Mouse (Mus musculus) right cerebral cortex, adult 2 months (tissue): Measurements from ENCODE around the gene Vkorc1.

Experiments used
- DNase-seq, 2 experiments: peaks; one replicate each; pipeline ENCODE4 v3.0.0; 2021 to 2022; ENCODE audit warnings: low spot score in 2 of 2

Gene Vkorc1

GRCm38 (mm10) chr7:127876467-127877348, 18.7 kb downstream of the Vkorc1 start, which contains the start of gene Zfp668:
Zfp668 (minus strand) TSS chr7:127876828.
- peak; percentile 89 to 94 for DNase-seq

DNA sequence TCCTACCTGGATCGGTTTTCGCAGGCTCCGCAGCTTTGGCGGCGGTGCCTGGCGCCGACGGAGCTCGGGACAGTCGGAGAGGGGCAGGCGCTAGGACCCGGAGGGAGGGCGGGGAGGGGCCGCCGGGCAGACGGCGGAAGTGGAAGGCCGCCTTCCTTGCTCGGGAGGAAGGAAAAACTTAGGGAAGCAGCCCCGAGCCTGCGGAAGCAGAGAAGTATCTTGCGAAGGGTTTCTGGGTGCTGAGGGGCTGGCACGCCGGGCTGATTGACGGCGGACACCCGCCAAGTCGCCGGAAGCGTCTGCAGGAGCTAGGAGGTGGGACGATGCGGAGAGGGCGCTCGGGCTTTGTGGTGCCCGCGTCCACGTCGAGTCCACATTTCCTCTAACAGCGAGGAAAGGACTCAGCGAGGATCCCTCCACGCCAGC, 19.4 kb downstream of the Vkorc1 start, which contains the start of gene Zfp646:
Zfp646 (plus strand) TSS at position 181 of the 426 bp plus-strand sequence.
- peak; percentile 68 to 71 for DNase-seq

- DNase-seq: peak; percentile 91 to 94
Observed at GRCm38 (mm10) chr7:127875627-127876001, 19.8 kb downstream of the Vkorc1 start.

DNA sequence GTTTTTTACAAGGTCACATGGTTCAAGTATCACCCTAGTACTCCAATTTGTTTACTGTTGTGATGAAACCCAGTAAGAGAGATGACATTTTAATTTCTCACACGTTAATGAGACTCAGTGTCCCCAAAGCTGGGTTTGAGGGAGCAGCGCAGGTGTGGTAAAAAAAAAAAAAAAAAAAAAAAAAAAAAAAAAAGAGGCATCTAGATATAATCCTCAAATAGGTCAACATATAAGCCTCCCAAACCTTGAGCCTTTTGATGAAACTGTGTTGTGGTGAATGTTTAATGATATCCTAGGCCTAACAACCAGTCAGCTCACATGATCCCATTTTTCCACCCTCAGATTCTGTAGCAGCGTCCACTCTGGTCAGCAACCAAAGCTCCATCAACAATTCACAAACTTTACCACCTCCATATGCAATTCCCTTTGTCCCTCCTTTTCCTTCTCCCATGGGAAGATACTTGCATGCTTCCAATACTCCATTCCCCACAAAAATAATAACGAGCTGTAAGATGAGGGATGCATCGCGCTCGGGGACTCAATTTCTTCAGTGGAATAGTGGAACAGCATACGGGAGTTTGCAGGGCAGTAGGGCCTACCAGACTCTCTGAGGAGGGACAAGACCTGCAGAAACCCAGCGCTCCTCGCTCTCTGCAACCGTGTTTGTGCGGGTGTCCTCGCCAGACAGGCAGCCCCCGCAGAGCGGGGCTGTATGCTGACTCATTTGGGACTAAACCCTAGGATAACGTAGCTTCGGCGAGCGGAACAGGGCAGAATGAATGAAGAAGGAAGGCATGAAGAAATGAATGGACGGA, 20.4 kb downstream of the Vkorc1 start:
- DNase-seq: no peak

GRCm38 (mm10) chr7:127870136-127870821, 25.1 kb downstream of the Vkorc1 start:
- DNase-seq: no peak

- DNase-seq: peak; percentile 35 to 38
Observed at GRCm38 (mm10) chr7:127869149-127869810, 26.1 kb downstream of the Vkorc1 start.

GRCm38 (mm10) chr7:127867641-127868040, 27.8 kb downstream of the Vkorc1 start:
- no peak for DNase-seq

DNA sequence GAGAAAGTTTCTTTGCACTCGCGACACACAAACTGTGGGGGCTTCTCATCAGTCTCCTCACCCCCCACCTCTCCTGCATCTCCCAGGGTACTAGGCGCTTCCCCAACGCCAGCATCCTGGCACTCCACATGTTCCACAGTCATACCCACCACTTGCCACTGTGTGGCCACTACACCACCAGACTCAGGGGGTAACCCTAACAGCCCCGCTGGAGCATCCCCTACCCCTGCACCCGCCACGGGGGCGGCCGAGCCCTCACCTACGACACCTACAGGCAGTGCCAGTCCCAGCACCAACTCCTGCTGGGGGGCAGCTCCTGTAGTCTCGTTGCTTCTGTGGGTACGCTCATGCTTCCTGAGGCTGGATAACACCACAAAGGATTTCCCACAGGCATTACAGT, 29.0 kb downstream of the Vkorc1 start:
- no peak for DNase-seq

DNA sequence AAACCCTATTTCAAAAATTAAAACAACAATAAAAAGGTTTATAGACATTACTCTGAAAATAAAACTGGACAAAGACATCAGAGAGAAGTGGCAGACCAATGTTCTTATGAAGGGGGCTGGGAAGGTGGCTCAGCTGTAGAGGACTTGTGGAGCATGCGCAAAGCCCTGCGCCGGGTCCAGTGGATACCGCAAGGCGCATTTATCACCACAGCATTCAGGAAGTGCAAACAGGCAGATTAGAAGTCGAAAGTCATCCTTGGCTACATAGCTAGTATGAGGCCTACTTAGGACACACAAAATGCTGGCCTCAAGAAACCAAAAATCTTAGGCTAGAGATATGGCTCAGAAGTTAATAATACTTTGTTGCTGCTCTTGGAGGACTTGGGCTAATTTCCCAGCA, 37.2 kb downstream of the Vkorc1 start:
- DNase-seq: no peak

DNA sequence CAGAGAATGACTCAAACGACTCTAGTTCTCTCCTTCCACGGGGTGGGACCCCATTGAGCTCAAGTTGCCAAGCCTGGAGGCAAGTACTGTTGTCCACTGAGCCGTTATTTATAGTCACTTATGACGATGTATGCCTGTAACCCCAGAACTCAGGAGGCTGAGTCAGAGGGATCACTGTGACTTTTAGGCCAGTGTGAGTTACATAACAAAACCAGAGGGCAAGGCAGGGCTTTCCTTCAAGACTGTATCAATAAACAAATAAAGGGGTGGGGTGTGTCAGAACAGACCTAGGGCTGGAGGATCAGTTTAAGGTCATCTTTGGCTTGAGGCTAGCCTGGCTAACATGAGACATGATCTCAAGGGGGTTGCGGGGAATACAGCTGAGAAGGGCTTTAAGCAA, 44.5 kb downstream of the Vkorc1 start:
- DNase-seq: no peak

- no peak for DNase-seq
Observed at GRCm38 (mm10) chr7:127849973-127850875, 45.2 kb downstream of the Vkorc1 start.
